Mouse (Mus musculus) CD4-positive naive resting alpha-beta T cell, adult 57 days (primary cell): ENCODE measurements around the gene Rc3h1. TPM values are rescaled to one million over a fixed set of nuclear protein-coding genes. Genes with fewer than 3 reads are reported as not detected.

Experiments used
- total RNA-seq: library from RNA; stranded (reverse); gene quantifications from one replicate; pipeline ENCODE4 v1.2.4, GENCODE M21; 2023

The Rc3h1 gene
- total RNA-seq = 81.4 TPM

GRCm38 (mm10) chr1:160906057-160906557 is at the start of gene Rc3h1:
Rc3h1 (plus strand) TSS chr1:160906418.

GRCm38 (mm10) chr1:160978071-160978735 is 72.0 kb downstream of the Rc3h1 start, which contains the start of gene Serpinc1:
Serpinc1 (plus strand) TSS chr1:160978585.

Other genes with a start within 250 kb of the Rc3h1 start
- gene Rabgap1l, start 113.2 kb upstream of the Rc3h1 start, total RNA-seq = 192 TPM
- 5.1 TPM for gene Serpinc1, start 72.2 kb downstream of the Rc3h1 start, total RNA-seq
- gene Zbtb37, start 128.4 kb downstream of the Rc3h1 start, total RNA-seq = 29.9 TPM
- gene Dars2, start 164.2 kb downstream of the Rc3h1 start, total RNA-seq = 12.9 TPM
- gene Cenpl, start 164.3 kb downstream of the Rc3h1 start, total RNA-seq = 12.5 TPM
- 22.7 TPM for gene Klhl20, start 225.1 kb downstream of the Rc3h1 start, total RNA-seq
- gene Ankrd45, start 236.3 kb downstream of the Rc3h1 start, total RNA-seq = not detected